Mouse (Mus musculus): Measurements from ENCODE around the gene Cldn13.

DNA sequence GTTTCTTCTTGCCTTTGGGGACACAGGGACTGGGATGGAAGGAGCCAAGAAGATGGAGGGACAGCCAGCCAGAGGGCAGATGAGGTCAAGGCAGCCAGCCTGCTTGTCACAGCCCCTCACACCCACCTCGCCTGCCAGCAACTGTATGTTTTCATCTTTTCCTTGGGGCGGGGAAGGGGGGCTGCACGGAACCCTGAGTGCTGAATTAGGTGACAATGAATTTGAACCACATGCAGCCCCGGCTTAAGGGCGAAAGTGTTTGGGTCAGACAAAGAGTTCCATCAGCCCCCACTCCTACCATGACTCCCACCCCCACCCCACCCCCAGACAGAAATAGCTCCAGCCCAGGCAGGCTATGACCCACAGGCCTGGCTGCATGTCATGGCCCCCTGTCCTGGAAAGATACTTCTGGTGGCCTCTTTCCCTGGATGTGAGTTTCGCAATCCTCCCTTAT is 24.7 kb downstream of the Cldn13 start:
- no peak for TF ChIP-seq POLR2A (IDR thresholded peaks at IDR 0.05; ENCODE audit: low read depth, low read length)
- no peak for TF ChIP-seq CTCF (IDR thresholded peaks at IDR 0.05; ENCODE audit: borderline replicate concordance, insufficient read depth, low read length)
